Mouse (Mus musculus): ENCODE data around the gene Psmd1.

DNA sequence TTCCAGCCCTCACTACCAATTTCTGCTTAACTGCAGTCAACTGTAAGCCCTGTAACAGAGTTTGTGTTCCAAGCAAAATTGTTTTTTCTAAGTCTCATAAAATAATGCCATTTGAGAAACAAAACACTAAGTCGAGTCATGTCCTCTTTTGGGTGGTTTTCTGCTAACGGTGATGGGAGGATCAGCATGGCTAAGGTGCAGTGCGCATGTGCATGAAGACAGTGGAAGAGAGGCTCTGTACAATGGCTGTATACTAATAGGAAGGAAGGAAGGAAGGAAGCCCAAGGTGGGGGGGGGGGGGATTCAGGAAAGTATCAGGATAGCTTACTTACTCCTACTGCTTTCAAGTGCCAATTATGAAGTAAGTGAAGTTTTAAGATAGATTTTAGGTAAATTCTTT is 50.0 kb downstream of the Psmd1 start:
- no peak for TF ChIP-seq GATA1 (IDR thresholded peaks at IDR 0.05; ENCODE audit: borderline replicate concordance, low read length)
- TF ChIP-seq FLI1 (IDR thresholded peaks at IDR 0.05; ENCODE audit: low read length): no peak

Data from megakaryocyte, embryonic 14.5 days (primary cell).